Mouse (Mus musculus): ENCODE data around the gene Rabl2.

DNA sequence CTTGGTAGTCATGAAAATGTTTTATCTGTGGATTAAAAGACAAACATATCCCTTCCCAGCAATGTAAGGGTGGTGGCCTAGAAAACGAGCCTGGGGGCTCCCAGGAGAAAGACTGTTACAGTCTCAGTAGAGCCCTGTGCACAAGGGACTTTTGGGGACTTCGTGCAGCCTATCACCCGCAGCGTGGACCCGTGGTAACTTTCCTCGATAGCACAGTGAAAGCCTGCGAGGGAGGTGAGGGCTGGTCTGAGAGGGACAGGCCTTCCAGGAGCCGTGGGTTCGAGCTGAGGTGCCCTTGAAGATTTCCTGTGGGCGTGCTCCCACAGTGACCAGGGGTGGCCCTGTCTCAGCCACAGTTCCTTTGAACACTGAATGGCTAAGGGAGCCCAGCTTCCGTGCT lies 6.1 kb downstream of the Rabl2 start:
- TF ChIP-seq POLR2A (IDR thresholded peaks at IDR 0.05; ENCODE audit: extremely low read depth, insufficient read depth, low read length) (no peak), CTCF (IDR thresholded peaks at IDR 0.05; ENCODE audit: extremely low read depth, insufficient read depth, low read length) (no peak)

Measured in cortical plate, adult 2 months (tissue).